Mouse (Mus musculus) thymus, postnatal 10 days (tissue): ENCODE measurements around the gene Cpsf4l.

ENCODE experiments used
- DNase-seq, 2 experiments: peaks; one replicate each; pipeline ENCODE4 v3.0.0; 2021; ENCODE audit warnings: low spot score in 2 of 2

Cpsf4l gene

DNA sequence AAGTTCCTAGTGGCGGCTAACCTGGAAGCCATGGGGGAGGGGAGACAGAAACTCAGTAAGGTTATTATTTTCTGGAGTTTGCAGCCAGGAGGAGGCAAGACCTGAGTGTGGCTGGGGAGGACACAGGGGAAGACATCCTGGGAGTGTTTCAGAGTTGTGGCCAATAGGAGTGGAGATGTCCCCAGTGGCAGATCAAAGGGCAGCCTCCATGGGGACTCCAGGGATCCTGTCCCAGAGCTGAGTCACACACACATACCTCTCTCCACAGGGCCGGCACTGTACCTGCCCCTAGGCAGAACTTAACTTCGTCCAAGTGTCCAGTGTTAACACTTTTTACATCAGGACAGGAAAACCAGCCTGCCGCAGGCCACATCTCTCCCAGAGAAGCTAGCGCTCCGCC lies 25.3 kb upstream of the Cpsf4l start:
- no peak for DNase-seq

DNA sequence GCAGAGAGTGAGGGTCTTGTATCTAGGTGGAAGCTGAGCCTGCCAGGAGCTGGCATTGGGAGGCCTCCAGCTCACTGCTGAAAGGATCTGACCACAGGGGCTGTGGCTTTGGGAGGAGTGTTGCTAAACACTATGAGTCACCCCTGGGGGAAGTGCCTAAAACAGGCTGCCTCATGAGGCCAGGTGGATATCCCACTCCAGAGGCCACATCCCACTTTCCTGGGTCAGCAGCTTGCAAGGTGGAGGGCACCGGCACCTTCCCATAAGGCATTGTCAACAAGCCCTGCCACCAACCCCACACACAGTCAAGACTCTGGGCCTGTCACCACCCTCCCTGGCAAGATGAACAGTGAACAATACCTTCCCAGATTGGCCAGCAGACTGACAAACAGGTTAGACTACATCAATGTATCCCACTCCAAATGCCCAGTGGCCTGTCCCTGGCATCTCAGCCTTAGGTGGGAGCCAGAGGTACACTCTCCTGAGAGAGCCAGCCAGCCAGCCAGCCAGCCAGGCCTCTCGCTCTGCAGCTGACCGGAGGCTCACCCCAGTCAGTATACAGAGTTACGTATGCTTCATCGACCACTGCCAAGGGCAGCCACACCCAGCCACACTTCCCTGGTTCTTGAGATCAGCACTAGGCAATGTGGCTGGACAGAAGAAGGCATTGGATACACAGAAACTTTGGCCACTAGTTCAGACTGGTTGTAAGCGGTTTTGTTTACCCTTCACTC lies 24.0 kb upstream of the Cpsf4l start:
- no peak for DNase-seq

DNA sequence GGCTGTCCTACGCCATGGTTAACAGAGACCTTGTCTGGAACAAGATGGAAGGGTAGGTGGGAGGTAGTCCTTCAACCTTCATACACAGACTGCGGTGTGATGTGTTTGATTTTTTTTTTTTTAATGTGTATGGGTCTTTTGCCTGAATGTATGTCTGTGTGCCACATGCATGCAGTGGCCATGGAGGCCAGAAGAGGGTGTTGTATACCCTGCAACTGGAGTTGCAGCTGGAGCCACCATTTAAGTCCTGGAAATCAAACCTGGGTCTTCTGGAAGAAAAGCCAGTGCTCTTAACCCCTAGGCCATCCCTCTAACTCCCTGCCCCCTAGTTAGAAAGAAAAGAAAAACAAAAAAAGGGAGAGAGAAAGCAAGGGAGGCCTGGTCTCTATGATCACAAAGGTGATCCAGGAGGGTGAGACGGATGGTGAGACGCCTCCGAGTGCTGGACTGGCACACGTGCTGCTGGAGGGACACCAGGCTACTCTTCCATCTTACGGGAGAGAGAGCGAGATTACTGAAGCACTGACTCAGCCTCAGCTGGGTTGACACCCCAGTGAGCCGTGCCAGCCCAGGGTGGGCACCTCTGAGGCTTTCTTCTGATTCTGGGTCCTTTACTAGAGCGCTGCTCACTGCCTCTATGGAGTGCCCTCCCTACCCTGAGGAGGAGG lies 22.3 kb upstream of the Cpsf4l start:
- DNase-seq: no peak

GRCm38 (mm10) chr11:113730879-113731278 lies 21.1 kb upstream of the Cpsf4l start:
- no peak for DNase-seq

GRCm38 (mm10) chr11:113729917-113730316 lies 20.1 kb upstream of the Cpsf4l start:
- no peak for DNase-seq

DNA sequence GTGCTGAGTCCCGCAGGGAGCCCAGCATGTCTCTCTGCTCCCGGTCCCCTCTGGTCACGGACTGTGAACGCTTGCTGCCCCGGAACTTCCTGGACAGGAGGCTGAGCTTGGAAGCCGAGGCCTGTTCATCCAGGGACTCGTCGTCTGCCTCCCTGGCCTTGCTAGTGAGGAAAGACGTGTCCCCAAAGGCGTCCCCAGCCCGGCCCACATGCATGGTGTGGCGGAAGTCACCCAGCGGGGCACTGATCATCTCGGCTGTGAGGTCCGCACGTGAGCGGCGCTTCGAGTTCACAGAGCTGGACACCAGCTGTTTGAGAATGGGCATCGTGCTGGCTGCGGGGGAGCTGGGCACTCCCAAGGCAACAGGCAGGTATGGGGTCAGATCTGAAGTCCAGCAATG lies 19.4 kb upstream of the Cpsf4l start:
- DNase-seq: no peak

DNA sequence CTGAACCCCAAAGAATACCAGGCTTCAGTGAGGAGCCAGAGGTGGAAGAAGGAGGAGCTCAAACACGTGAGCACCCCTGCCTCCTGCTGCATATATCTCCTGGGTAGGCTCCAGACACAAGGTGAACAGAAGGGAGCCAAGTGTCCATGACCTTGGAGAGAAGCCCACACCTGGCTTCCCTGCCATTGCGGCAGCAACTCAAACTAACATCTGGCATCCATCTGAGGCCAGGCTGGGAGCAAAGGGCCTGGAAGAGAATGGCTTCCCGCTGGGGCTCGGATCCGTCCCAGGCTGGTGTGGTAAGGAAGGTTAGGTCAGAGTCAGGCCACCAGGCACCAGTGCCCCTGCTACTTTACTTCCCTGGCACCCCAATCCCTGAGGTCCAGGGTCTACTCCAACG lies 18.2 kb upstream of the Cpsf4l start:
- DNase-seq: no peak

DNA sequence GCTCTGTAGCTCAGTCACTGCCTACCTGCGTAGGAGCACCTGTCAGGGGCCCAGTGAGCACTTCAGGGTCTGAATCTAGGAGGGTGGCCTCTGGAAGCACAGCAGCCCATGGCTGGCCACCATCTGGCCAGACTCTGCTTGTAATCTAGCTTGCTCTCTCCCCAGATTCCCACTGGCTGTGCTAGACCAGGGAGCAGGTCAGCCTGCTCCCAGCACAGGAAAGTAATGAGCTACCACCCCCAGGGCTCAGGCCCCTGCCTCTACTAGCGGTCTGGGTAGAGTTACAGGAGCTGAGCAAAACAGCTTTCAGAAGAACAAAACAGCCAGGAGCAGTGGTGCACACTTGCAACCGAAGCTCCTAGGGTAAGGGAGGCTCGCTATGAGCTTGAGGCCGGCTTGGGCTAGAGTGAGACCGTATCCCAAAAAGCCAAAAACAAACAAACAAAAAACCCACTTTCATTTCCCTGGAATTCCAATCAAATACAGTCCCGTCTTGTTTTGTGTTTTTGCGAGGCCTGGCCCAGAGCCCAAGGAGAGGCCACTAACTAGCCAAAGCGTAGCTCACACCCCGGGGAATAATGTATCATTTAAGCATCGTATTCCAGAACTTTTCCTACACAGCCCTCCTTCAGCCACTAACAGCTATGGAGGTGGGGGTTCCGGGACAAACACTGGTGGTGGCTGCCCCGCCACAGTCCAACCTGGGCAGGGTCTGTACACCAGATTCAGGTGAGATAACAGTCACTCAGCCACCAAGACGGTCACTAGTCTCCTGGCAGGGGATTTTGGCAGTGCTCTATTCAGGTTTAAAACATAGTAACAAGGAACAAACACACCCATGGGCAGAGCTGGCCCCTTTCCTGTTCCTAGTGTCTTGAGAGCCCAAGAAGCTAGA lies 17.4 kb upstream of the Cpsf4l start:
- no peak for DNase-seq

- DNase-seq: no peak
These were observed 15.6 kb upstream of the Cpsf4l start for GRCm38 (mm10) chr11:113725235-113726048.

- DNase-seq: no peak
These were observed 12.7 kb upstream of the Cpsf4l start for GRCm38 (mm10) chr11:113722405-113723090.

DNA sequence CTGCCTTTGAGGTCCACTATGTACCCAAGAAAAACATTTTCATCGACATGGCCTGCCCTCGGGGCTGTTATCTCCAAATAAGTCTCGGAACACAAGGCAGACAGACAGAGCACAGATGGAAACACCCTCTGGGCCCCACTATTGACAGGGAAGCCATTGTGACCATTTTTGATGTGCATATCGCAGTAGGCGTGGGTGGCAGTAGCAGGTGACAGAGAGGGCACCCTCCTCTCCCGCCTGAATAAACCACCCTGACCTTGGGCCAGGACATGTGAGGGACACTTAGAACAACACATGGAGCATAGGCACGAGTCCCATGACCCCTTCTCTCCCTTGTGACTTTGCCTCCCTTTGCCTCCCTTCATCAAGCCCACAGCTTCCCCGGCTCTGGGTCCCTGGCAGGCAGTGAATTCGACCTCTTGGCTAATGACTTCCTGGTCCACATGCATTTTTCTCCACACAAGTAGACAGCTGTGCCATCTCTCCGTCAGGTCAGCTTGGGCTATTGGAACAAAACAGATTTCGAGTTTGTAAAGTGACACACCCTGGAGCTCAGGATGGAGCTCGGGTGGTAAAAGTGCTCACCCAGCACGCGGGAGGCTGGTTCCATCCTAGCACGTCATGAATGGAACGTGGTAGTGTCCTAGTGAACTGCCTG lies 8.1 kb upstream of the Cpsf4l start:
- DNase-seq: no peak

GRCm38 (mm10) chr11:113716132-113716531 lies 6.3 kb upstream of the Cpsf4l start:
- DNase-seq: no peak

- peak; percentile 38 to 47 for DNase-seq
These were observed 5.4 kb upstream of the Cpsf4l start for GRCm38 (mm10) chr11:113715078-113715674.

GRCm38 (mm10) chr11:113711061-113711460 lies 1.2 kb upstream of the Cpsf4l start:
- DNase-seq: no peak

- peak; percentile 30 to 45 for DNase-seq
These were observed 500 bp upstream of the Cpsf4l start for GRCm38 (mm10) chr11:113710257-113710777.

- peak in 1 of 2 experiments; percentile 24 for DNase-seq
These were observed 545 bp downstream of the Cpsf4l start for GRCm38 (mm10) chr11:113709272-113709671.

DNA sequence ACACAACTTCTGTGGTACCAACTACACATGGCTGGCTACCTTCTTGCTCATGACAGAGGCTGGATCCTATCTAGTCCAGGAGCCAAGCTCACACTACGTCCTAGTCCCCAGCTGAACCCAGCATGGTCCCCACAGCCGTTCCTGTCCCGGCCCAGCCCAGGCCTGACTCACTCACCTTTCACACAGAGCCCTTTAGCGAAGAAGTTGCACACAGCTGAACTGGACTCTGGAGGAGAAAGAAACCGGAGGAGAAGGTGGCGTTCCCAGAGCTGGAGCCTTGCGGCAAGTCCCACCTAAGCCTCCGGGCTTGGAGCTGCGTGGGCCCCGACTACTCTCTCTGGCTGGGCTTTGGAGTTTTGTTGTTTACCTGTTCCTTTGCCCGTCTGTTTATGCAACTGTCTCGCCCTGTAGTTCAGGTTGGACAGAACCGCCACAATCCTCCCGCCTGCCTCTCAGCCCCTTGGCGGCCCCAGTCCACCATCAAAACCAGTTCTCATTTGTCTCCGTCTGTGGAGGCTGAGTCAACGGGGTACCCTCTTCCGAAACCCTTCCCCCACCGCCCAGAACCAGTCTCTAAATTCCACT lies 1.1 kb downstream of the Cpsf4l start:
- DNase-seq: no peak

- DNase-seq: no peak
These were observed 3.7 kb downstream of the Cpsf4l start for GRCm38 (mm10) chr11:113705966-113706652.

DNA sequence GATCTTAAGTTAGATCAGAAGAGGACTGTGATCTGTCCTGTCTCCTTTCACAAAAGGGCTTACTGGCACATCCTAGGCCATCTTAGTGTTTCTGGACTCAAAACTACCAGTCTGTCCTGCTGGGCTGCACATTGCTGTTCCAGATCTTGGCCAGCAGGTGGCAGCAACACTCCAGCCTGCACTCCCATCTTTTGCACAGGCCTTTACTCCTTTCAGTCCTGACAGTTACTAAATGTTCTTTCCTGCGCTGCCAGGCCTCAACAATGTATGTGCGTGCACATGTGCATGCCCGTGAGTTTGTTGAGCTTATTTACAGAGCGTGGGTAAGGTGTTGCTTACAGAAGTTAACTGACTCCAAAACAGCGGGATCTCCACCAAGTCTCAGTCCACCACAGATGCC lies 6.1 kb downstream of the Cpsf4l start:
- peak; percentile 61 to 75 for DNase-seq
